Mouse (Mus musculus) embryo, embryonic 10 days (tissue): ENCODE data around the gene Numbl.

ENCODE experiments used
- DNase-seq: peaks from one replicate; pipeline ENCODE4 v3.0.0-alpha.2; 2015; ENCODE audit warnings: low spot score

The Numbl gene

GRCm38 (mm10) chr7:27255721-27256120 is 2.5 kb upstream of the Numbl start:
- DNase-seq = peak; percentile 49

GRCm38 (mm10) chr7:27257046-27257851 is 984 bp upstream of the Numbl start:
- peak; percentile 57 for DNase-seq

- no peak for DNase-seq
Observed at GRCm38 (mm10) chr7:27257852-27258204, 405 bp upstream of the Numbl start.

GRCm38 (mm10) chr7:27259271-27259721 is 1.1 kb downstream of the Numbl start:
- no peak for DNase-seq

GRCm38 (mm10) chr7:27259771-27260170 is 1.5 kb downstream of the Numbl start:
- DNase-seq = no peak

GRCm38 (mm10) chr7:27260856-27261255 is 2.6 kb downstream of the Numbl start:
- DNase-seq = no peak

- DNase-seq = no peak
Observed at GRCm38 (mm10) chr7:27261888-27262287, 3.7 kb downstream of the Numbl start.

GRCm38 (mm10) chr7:27264761-27265160 is 6.5 kb downstream of the Numbl start:
- no peak for DNase-seq

- DNase-seq = no peak
Observed at GRCm38 (mm10) chr7:27266515-27267128, 8.4 kb downstream of the Numbl start.

GRCm38 (mm10) chr7:27271423-27271822 is 13.2 kb downstream of the Numbl start:
- no peak for DNase-seq

- DNase-seq = peak; percentile 74
Observed at GRCm38 (mm10) chr7:27273739-27274351, 15.6 kb downstream of the Numbl start.

GRCm38 (mm10) chr7:27274916-27275315 is 16.7 kb downstream of the Numbl start:
- no peak for DNase-seq

- no peak for DNase-seq
Observed at GRCm38 (mm10) chr7:27276021-27276420, 17.8 kb downstream of the Numbl start.

- DNase-seq = no peak
Observed at GRCm38 (mm10) chr7:27277191-27277590, 19.0 kb downstream of the Numbl start.

- no peak for DNase-seq
Observed at GRCm38 (mm10) chr7:27281717-27282116, 23.5 kb downstream of the Numbl start.

GRCm38 (mm10) chr7:27282225-27282624 is 24.0 kb downstream of the Numbl start:
- no peak for DNase-seq

GRCm38 (mm10) chr7:27284865-27285697 is 26.8 kb downstream of the Numbl start:
- peak; percentile 79 for DNase-seq

GRCm38 (mm10) chr7:27285698-27286066 is 27.4 kb downstream of the Numbl start:
- DNase-seq = peak; percentile 92

- no peak for DNase-seq
Observed at GRCm38 (mm10) chr7:27288732-27289131, 30.5 kb downstream of the Numbl start.

GRCm38 (mm10) chr7:27290555-27290954 is 32.3 kb downstream of the Numbl start:
- DNase-seq = no peak

- no peak for DNase-seq
Observed at GRCm38 (mm10) chr7:27291795-27292466, 33.7 kb downstream of the Numbl start.

GRCm38 (mm10) chr7:27295956-27296355 is 37.7 kb downstream of the Numbl start:
- DNase-seq = no peak
